Mouse (Mus musculus): ENCODE results near the gene Dnaaf1. TPM values are rescaled to one million over a fixed set of nuclear protein-coding genes. Genes with fewer than 3 reads are reported as not detected.
A peak's percentile ranks its signal among the peaks of the same experiment; 100 is the strongest.

Dnaaf1 gene
- total and polyA plus RNA-seq, 3 experiments, result 0.19 to 0.54 TPM; not detected in 1

- TF ChIP-seq TCF12 (IDR thresholded peaks at IDR 0.05; ENCODE audit: low read depth, low read length), result peak; percentile 41; the same call in 1 of the 2 replicates
- no peak for TF ChIP-seq BHLHE40 (IDR thresholded peaks at IDR 0.05; ENCODE audit: borderline replicate concordance, low read depth, low read length)
- no peak for TF ChIP-seq ZNF384 (IDR thresholded peaks at IDR 0.05; ENCODE audit: low read depth, low read length)
- TF ChIP-seq SMC3 (IDR thresholded peaks at IDR 0.05; ENCODE audit: low read depth, low read length), result no peak
- TF ChIP-seq ZMIZ1 (IDR thresholded peaks at IDR 0.05; ENCODE audit: low read depth, low read length), result no peak
- 0 out of 2 replicates have a peak, but pooled peaks have one; percentile 12 for TF ChIP-seq TBP (IDR thresholded peaks at IDR 0.05; ENCODE audit: low read depth, low read length)
- TF ChIP-seq TAL1 (IDR thresholded peaks at IDR 0.05; ENCODE audit: low read length), result peak; percentile 65
- no peak for TF ChIP-seq USF2 (IDR thresholded peaks at IDR 0.05; ENCODE audit: borderline replicate concordance in 1 of 2, insufficient read depth in 1 of 2, low read depth in 1 of 2, low read length in 2 of 2)
- TF ChIP-seq GATA1 (IDR thresholded peaks at IDR 0.05; ENCODE audit: low read depth, low read length), result peak; percentile 60
- TF ChIP-seq MXI1 (IDR thresholded peaks at IDR 0.05; ENCODE audit: low read depth, low read length), result no peak
- TF ChIP-seq MAX (IDR thresholded peaks at IDR 0.05; ENCODE audit: low read length), result no peak
- TF ChIP-seq EP300 (IDR thresholded peaks at IDR 0.05; ENCODE audit: low read depth in 1 of 2, low read length in 2 of 2), result peak in 1 of 2 experiments; percentile 43; a peak in 1 of 4 replicates
- TF ChIP-seq NRF1 (IDR thresholded peaks at IDR 0.05; ENCODE audit: insufficient read depth, low read depth, low read length, poor library complexity, severe bottlenecking), result peak; percentile 64
- no peak; the same call in 1 of the 2 replicates for TF ChIP-seq POLR2AphosphoS2 (IDR thresholded peaks at IDR 0.05; ENCODE audit: low read length)
- peak overlapping the region; percentile 83 to 84 for H3K4me3 ChIP-seq (ENCODE audit: control insufficient read depth in 1 of 2, insufficient read depth in 1 of 2, low read depth in 2 of 2, low read length in 2 of 2)
- H3K27ac ChIP-seq (ENCODE audit: control insufficient read depth, low read depth, low read length), result peak overlapping the region; percentile 76
- peak overlapping the region; percentile 78 for H3K9ac ChIP-seq (ENCODE audit: control insufficient read depth, low read depth, low read length, poor library complexity, severe bottlenecking)
- DNase-seq (ENCODE audit: low read depth, low spot score), result peak; percentile 65
- no peaks in the 10 kb centered on the region for H3K27me3 ChIP-seq (ENCODE audit: control insufficient read depth in 1 of 2, insufficient read depth in 2 of 2, low read length in 2 of 2)
- no peaks in the 10 kb centered on the region for H3K9me3 ChIP-seq (replicated peaks; ENCODE audit: insufficient read depth, low read length)
- peaks cover 16% of the 10 kb centered on the region for H3K79me2 ChIP-seq (ENCODE audit: control insufficient read depth, insufficient read depth, low read length, poor library complexity)
- peaks cover 0 to 6% of the 10 kb centered on the region in 2 experiments; a peak in 1 of 4 replicates for H3K36me3 ChIP-seq (ENCODE audit: control insufficient read depth in 1 of 2, insufficient read depth in 2 of 2, low read length in 2 of 2)
- peaks cover 2 to 18% of the 10 kb centered on the region in 2 experiments; a peak in 3 of 4 replicates for H3K4me1 ChIP-seq (ENCODE audit: control insufficient read depth in 1 of 2, insufficient read depth in 2 of 2, low read length in 2 of 2)
Measured at GRCm38 (mm10) chr8:119604398-119604803, 29.4 kb downstream of the Dnaaf1 start.

DNA sequence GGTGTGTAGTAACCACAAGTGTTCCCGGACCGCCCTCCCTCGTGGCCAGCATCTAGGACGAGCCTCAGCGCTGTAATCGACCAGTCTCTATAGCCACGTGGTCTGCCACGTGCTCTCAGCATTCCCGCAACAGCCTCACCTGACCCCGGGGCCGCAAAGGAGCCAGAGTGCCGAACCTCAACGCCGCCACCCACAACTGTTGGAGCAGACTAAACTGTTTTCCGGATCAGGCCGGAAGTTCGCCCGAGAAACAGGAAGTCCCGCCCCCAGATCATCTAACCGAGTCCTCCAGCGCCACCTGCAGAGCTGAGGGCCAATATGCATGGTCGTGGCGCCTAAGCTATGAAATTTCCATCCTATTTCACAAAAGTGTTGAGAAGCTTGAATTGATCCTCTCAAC lies 30.0 kb downstream of the Dnaaf1 start, which contains the start of gene Taf1c:
Gene Taf1c, minus strand, starts transcription at position 227 of the 400 bp plus-strand sequence.
- H3K36me3 ChIP-seq (ENCODE audit: control insufficient read depth in 1 of 2, insufficient read depth in 2 of 2, low read length in 2 of 2), result peaks cover 0 to 6% of the 10 kb centered on the region in 2 experiments; a peak in 1 of 4 replicates
- peak within 1 kb of the TSS; percentile 78 for H3K9ac ChIP-seq (ENCODE audit: control insufficient read depth, low read depth, low read length, poor library complexity, severe bottlenecking)
- peak; percentile 97 for DNase-seq (ENCODE audit: low read depth, low spot score)
- peak within 1 kb of the TSS; percentile 76 for H3K27ac ChIP-seq (ENCODE audit: control insufficient read depth, low read depth, low read length)
- no peaks in the 10 kb centered on the region for H3K27me3 ChIP-seq (ENCODE audit: control insufficient read depth in 1 of 2, insufficient read depth in 2 of 2, low read length in 2 of 2)
- H3K79me2 ChIP-seq (ENCODE audit: control insufficient read depth, insufficient read depth, low read length, poor library complexity), result peaks cover 16% of the 10 kb centered on the region
- no peaks in the 10 kb centered on the region for H3K9me3 ChIP-seq (replicated peaks; ENCODE audit: insufficient read depth, low read length)
- H3K4me1 ChIP-seq (ENCODE audit: control insufficient read depth in 1 of 2, insufficient read depth in 2 of 2, low read length in 2 of 2), result peaks cover 2 to 18% of the 10 kb centered on the region in 2 experiments; a peak in 3 of 4 replicates
- peak within 1 kb of the TSS; percentile 83 to 84 for H3K4me3 ChIP-seq (ENCODE audit: control insufficient read depth in 1 of 2, insufficient read depth in 1 of 2, low read depth in 2 of 2, low read length in 2 of 2)
- TF ChIP-seq POLR2A (IDR thresholded peaks at IDR 0.05; ENCODE audit: control insufficient read depth in 1 of 2, insufficient read depth in 1 of 2, low read depth in 1 of 2, low read length in 2 of 2, poor library complexity in 1 of 2) (peak; percentile 92 to 94), POLR2AphosphoS5 (IDR thresholded peaks at IDR 0.05; ENCODE audit: borderline replicate concordance, low read depth, low read length) (no peak), MYB (IDR thresholded peaks at IDR 0.05; ENCODE audit: low read depth, low read length) (peak; percentile 64), TBP (IDR thresholded peaks at IDR 0.05; ENCODE audit: low read depth, low read length) (peak; percentile 89; the same call in 1 of the 2 replicates), ZNF384 (IDR thresholded peaks at IDR 0.05; ENCODE audit: low read depth, low read length) (no peak; the same call in 1 of the 2 replicates), GATA1 (IDR thresholded peaks at IDR 0.05; ENCODE audit: low read depth, low read length) (no peak), CHD1 (IDR thresholded peaks at IDR 0.05; ENCODE audit: low read depth, low read length) (no peak), EP300 (IDR thresholded peaks at IDR 0.05; ENCODE audit: low read depth in 1 of 2, low read length in 2 of 2) (peak in 1 of 2 experiments; percentile 35; a peak in 1 of 4 replicates), ZC3H11A (IDR thresholded peaks at IDR 0.05; ENCODE audit: low read depth, low read length) (peak; percentile 69), POLR2AphosphoS2 (IDR thresholded peaks at IDR 0.05; ENCODE audit: low read length) (peak; percentile 88), MAX (IDR thresholded peaks at IDR 0.05; ENCODE audit: low read length) (peak; percentile 99), GABPA (IDR thresholded peaks at IDR 0.05; ENCODE audit: low read depth, low read length) (no peak), ELF1 (IDR thresholded peaks at IDR 0.05; ENCODE audit: low read depth, low read length) (peak; percentile 93), CTCF (IDR thresholded peaks at IDR 0.05 in 2 of 3, conservative IDR thresholded peaks at IDR 0.05 in 1 of 3; ENCODE audit: control insufficient read depth in 1 of 3, insufficient read depth in 1 of 3, low read depth in 2 of 3, low read length in 3 of 3, poor library complexity in 1 of 3, severe bottlenecking in 1 of 3) (peak; percentile 60 to 95 (median 83)), UBTF (IDR thresholded peaks at IDR 0.05; ENCODE audit: borderline replicate concordance, insufficient read depth, low read depth, low read length) (no peak), ZKSCAN1 (IDR thresholded peaks at IDR 0.05; ENCODE audit: low read depth, low read length) (no peak), MAZ (IDR thresholded peaks at IDR 0.05; ENCODE audit: low read depth, low read length) (peak; percentile 37; the same call in 1 of the 2 replicates), BHLHE40 (IDR thresholded peaks at IDR 0.05; ENCODE audit: borderline replicate concordance, low read depth, low read length) (peak; percentile 51; the same call in 1 of the 2 replicates), ETS1 (IDR thresholded peaks at IDR 0.05; ENCODE audit: low read depth, low read length) (peak; percentile 55; the same call in 1 of the 2 replicates), MAFK (IDR thresholded peaks at IDR 0.05; ENCODE audit: borderline replicate concordance, low read depth, low read length) (no peak), RCOR1 (IDR thresholded peaks at IDR 0.05; ENCODE audit: low read depth, low read length) (peak; percentile 27; the same call in 1 of the 2 replicates), USF2 (IDR thresholded peaks at IDR 0.05; ENCODE audit: borderline replicate concordance in 1 of 2, insufficient read depth in 1 of 2, low read depth in 1 of 2, low read length in 2 of 2) (0 out of 4 replicates have a peak, but pooled peaks of 1 of the 2 experiments have one; percentile 43)

Measured in MEL (cell line).